Mouse (Mus musculus) neural tube, embryonic 10.5 days (tissue): ENCODE measurements around the gene Vps13c.

ENCODE experiments used
- DNase-seq: peaks from one replicate; pipeline ENCODE4 v3.0.0-alpha.2; 2017; ENCODE audit warnings: low spot score; ENCODE audit errors: extremely low spot score

Gene Vps13c

GRCm38 (mm10) chr9:67839981-67840859 is at the start of gene Vps13c:
Vps13c (plus strand) TSS chr9:67840396.
- peak; percentile 88 for DNase-seq

- no peak for DNase-seq
These were observed 47.8 kb upstream of the Vps13c start for GRCm38 (mm10) chr9:67792405-67792804.

- DNase-seq: no peak
These were observed 46.7 kb upstream of the Vps13c start for GRCm38 (mm10) chr9:67793501-67793900.

DNA sequence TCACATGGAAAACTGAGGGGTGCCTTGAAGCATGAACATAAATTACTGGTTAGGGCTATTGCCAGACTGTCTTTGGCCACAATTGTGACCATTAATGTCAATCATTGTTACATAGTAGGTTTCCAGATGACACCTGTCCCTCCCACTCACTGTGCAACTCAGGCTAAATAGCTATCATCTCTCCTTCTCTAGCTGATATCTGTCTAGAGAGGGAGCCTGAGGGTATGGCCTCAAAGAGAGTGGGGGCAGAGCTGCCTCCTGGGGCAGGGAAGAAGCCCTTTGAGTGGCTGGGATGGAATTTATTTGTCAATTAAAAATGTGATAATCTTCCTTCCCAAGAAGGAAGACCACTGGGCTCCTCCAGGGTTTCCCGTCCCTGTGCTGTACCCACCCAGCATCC is 46.0 kb upstream of the Vps13c start:
- DNase-seq: no peak

DNA sequence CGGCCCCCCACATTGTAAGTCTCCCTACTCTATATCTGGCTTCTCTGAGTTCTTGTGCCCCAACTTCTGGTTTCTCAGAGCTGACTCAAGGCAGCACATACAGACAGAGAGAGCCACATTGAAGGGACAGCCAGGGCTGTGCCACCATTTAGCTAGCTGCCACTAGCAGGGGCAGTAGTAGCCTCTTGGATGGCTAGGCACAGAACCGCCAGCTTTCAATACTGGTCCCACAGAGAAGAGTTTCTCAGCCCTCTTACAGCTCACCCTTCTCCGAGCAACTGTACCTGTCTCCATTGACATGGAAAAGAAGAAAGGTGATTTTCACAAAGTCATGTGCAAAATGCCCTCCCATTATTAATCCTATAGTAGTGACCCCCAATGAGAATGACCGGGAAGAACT is 45.5 kb upstream of the Vps13c start:
- no peak for DNase-seq

GRCm38 (mm10) chr9:67795205-67795675 is 45.0 kb upstream of the Vps13c start:
- DNase-seq: no peak

- no peak for DNase-seq
These were observed 40.9 kb upstream of the Vps13c start for GRCm38 (mm10) chr9:67799078-67799819.

GRCm38 (mm10) chr9:67802241-67802640 is 38.0 kb upstream of the Vps13c start:
- DNase-seq: peak; percentile 45

GRCm38 (mm10) chr9:67807000-67807399 is 33.2 kb upstream of the Vps13c start:
- no peak for DNase-seq

GRCm38 (mm10) chr9:67810527-67810926 is 29.7 kb upstream of the Vps13c start:
- DNase-seq: no peak

GRCm38 (mm10) chr9:67811116-67811515 is 29.1 kb upstream of the Vps13c start:
- no peak for DNase-seq

DNA sequence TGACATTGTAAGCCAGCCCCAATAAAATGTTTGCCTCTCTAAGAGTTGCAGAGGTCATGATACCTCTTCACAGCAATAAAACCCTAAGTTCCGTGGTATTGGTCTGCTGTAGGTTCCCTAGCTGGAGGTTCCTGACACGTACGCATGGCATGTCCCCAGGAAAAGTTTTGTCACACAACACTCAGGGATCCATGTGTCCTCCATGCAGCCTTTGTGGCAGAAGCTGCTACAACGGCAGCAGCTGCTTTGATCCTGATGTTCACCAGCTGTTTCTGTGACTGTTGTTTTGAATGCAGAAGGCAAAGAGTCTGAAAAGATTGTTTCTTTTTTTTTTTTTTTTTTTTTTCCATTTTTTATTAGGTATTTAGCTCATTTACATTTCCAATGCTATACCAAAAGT is 27.0 kb upstream of the Vps13c start:
- no peak for DNase-seq

DNA sequence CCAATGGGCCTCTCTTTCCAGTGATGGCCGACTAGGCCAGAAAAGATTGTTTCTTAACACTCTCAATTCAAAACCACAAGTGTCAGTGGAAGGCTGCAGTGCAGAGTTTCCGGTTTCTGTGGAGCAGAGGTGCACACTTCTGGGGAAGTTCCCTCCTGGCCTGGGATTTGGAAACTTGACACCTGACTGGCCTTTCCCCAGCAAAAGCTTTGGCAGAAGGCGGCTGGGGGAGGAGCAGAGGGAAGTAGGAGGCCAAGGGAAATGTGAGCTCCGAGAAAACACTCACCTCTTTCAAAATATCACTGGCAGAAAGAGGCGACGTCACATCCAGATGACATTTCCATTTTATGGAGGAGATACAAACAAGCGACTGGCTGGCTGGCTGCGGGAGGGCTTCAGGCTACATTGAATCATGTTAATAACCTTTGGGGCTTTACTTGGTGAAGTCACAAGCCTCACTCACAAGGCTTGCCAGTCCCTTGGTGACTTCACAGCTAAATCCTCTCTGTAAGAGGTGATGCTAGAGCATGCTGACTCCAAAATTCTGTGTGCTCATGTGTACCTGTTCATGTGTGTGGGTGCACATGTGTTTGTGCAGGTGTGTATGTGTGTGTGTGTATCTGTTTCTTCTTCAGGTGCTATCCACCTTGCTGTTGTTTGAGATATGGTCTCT is 26.4 kb upstream of the Vps13c start:
- DNase-seq: peak; percentile 54

- no peak for DNase-seq
These were observed 23.8 kb upstream of the Vps13c start for GRCm38 (mm10) chr9:67816172-67816928.

- DNase-seq: no peak
These were observed 22.1 kb upstream of the Vps13c start for GRCm38 (mm10) chr9:67817898-67818667.

GRCm38 (mm10) chr9:67818668-67818950 is 21.6 kb upstream of the Vps13c start:
- no peak for DNase-seq

DNA sequence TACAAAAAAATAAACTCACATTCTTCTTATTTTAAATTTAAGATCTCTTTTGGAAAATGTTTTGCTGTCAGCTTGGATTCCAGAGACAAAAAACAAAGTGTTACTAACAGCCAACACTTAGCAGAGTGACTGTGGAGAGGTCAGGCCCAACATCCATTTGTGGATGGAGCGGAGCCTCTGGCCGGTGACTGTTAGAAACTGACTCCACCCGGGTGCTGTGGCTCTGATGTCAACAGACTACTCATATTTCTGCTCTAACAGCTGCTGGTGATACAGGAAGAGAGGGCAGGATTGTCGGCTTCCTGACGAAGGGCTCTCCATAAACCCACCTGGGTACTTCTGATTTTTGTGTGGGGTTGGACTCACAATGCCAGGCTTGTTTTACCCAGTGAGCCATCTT is 17.1 kb upstream of the Vps13c start:
- no peak for DNase-seq

- DNase-seq: no peak
These were observed 14.7 kb upstream of the Vps13c start for GRCm38 (mm10) chr9:67825527-67825926.

- DNase-seq: peak; percentile 49
These were observed 12.0 kb upstream of the Vps13c start for GRCm38 (mm10) chr9:67828182-67828581.
